Mouse (Mus musculus) ovary, adult 10 weeks (tissue): Measurements from ENCODE around the gene Apoo. TPM values are rescaled to one million over a fixed set of nuclear protein-coding genes. Genes with fewer than 3 reads are reported as not detected.

Experiments
- polyA plus RNA-seq: library from polyadenylated mRNA; stranded (reverse); fragments of 350-450 nt; fragmentation: Illumina TruSeq; extraction: RNeasy Lipid Tissue Mini Kit (QIAGEN cat#74804); gene quantifications from one replicate; pipeline ENCODE4 v1.2.3, GENCODE M21; 2014

Gene Apoo
- polyA plus RNA-seq, result 161 TPM

GRCm38 (mm10) chrX:94366670-94367241 is at the start of gene Apoo, which contains the start of gene Fam90a1b:
Gene Apoo (plus strand): TSS chrX:94367117.
Gene Fam90a1b (minus strand): TSS chrX:94366777.

Other genes starting within 250 kb of the Apoo start
- gene Zfx, start 243.4 kb upstream of the Apoo start, polyA plus RNA-seq, result 101 TPM
- 368 TPM for gene Eif2s3x, start 154.3 kb upstream of the Apoo start, polyA plus RNA-seq
- 25.4 TPM for gene Klhl15, start 132.5 kb upstream of the Apoo start, polyA plus RNA-seq
- not detected for gene Fam90a1b, start 340 bp upstream of the Apoo start, polyA plus RNA-seq
- 101 TPM for gene Maged1, start 175.0 kb downstream of the Apoo start, polyA plus RNA-seq